Mouse (Mus musculus): ENCODE measurements around the gene Tmem239. TPM values are rescaled to one million over a fixed set of nuclear protein-coding genes. Genes with fewer than 3 reads are reported as not detected.

Tmem239 gene
- polyA plus RNA-seq, 1 experiment from 2014 or later = not detected

- Histone ChIP-seq H3K27ac (ENCODE audit: low read length) (no peak overlapping the region), H3K36me3 (ENCODE audit: control insufficient read depth, insufficient read depth, low read length) (no peaks in the 10 kb centered on the region), H3K9me3 (replicated peaks; ENCODE audit: control insufficient read depth, low read length) (no peaks in the 10 kb centered on the region), H3K9ac (ENCODE audit: low read length) (no peak overlapping the region), H3K4me2 (ENCODE audit: low read depth, low read length) (no peak overlapping the region), H3K4me3 (replicated peaks; ENCODE audit: low read length) (no peak overlapping the region), H3K4me1 (ENCODE audit: control insufficient read depth, insufficient read depth, low read length) (peaks cover 19% of the 10 kb centered on the region), H3K27me3 (ENCODE audit: control insufficient read depth, insufficient read depth, low read length) (no peaks in the 10 kb centered on the region)
- ATAC-seq (ENCODE audit: insufficient read depth, low FRiP score) = no peak
- WGBS = 58% methylated on average over 6 of the region's 6 CpGs
Measured at GRCm38 (mm10) chr2:130454748-130455370, 48.6 kb downstream of the Tmem239 start.

Other genes with a start within 250 kb of the Tmem239 start
- 475 and 486 TPM in 2 replicates for gene Snrpb, start 227.1 kb upstream of the Tmem239 start, polyA plus RNA-seq (2015; fragmentation: Nextera tagmentation; extraction: Ambion mirVana)
- not detected in 2 replicates for gene Tmc2, start 211.3 kb upstream of the Tmem239 start, polyA plus RNA-seq (2015; fragmentation: Nextera tagmentation; extraction: Ambion mirVana)
- gene Nop56, start 132.0 kb upstream of the Tmem239 start, polyA plus RNA-seq (2015; fragmentation: Nextera tagmentation; extraction: Ambion mirVana) = 221 and 222 TPM in 2 replicates
- 185 and 187 TPM in 2 replicates for gene Idh3b, start 121.9 kb upstream of the Tmem239 start, polyA plus RNA-seq (2015; fragmentation: Nextera tagmentation; extraction: Ambion mirVana)
- gene Ebf4, start 111.3 kb upstream of the Tmem239 start, polyA plus RNA-seq (2015; fragmentation: Nextera tagmentation; extraction: Ambion mirVana) = 1.4 and 2.1 TPM in 2 replicates
- gene Cpxm1, start 8.9 kb upstream of the Tmem239 start, polyA plus RNA-seq (2015; fragmentation: Nextera tagmentation; extraction: Ambion mirVana) = 53.5 and 56.4 TPM in 2 replicates
- not detected in 2 replicates for gene Gm28372, start 1.2 kb upstream of the Tmem239 start, polyA plus RNA-seq (2015; fragmentation: Nextera tagmentation; extraction: Ambion mirVana)
- gene 1700020A23Rik, start 1.2 kb upstream of the Tmem239 start, polyA plus RNA-seq (2015; fragmentation: Nextera tagmentation; extraction: Ambion mirVana) = not detected in 2 replicates
- 83.2 and 93.8 TPM in 2 replicates for gene Vps16, start 17.9 kb downstream of the Tmem239 start, polyA plus RNA-seq (2015; fragmentation: Nextera tagmentation; extraction: Ambion mirVana)
- gene Pced1a, start 18.2 kb downstream of the Tmem239 start, polyA plus RNA-seq (2015; fragmentation: Nextera tagmentation; extraction: Ambion mirVana) = 16.1 and 16.4 TPM in 2 replicates
- gene Ptpra, start 43.8 kb downstream of the Tmem239 start, polyA plus RNA-seq (2015; fragmentation: Nextera tagmentation; extraction: Ambion mirVana) = 68.4 and 70.8 TPM in 2 replicates
- 69.6 and 82.3 TPM in 2 replicates for gene Mrps26, start 157.3 kb downstream of the Tmem239 start, polyA plus RNA-seq (2015; fragmentation: Nextera tagmentation; extraction: Ambion mirVana)
- not detected in 2 replicates for gene Oxt, start 169.7 kb downstream of the Tmem239 start, polyA plus RNA-seq (2015; fragmentation: Nextera tagmentation; extraction: Ambion mirVana)
- not detected in 2 replicates for gene Avp, start 176.1 kb downstream of the Tmem239 start, polyA plus RNA-seq (2015; fragmentation: Nextera tagmentation; extraction: Ambion mirVana)
- gene Fastkd5, start 223.5 kb downstream of the Tmem239 start, polyA plus RNA-seq (2015; fragmentation: Nextera tagmentation; extraction: Ambion mirVana) = 14.7 and 16.0 TPM in 2 replicates
- 9.6 and 10.7 TPM in 2 replicates for gene Ubox5, start 223.6 kb downstream of the Tmem239 start, polyA plus RNA-seq (2015; fragmentation: Nextera tagmentation; extraction: Ambion mirVana)
- 7.5 and 8.4 TPM in 2 replicates for gene Lzts3, start 236.3 kb downstream of the Tmem239 start, polyA plus RNA-seq (2015; fragmentation: Nextera tagmentation; extraction: Ambion mirVana)

Measured in stomach, embryonic 16.5 days (tissue).